Mouse (Mus musculus): ENCODE results near the gene Rps13. TPM values are rescaled to one million over a fixed set of nuclear protein-coding genes. Genes with fewer than 3 reads are reported as not detected.
A peak's percentile ranks its signal among the peaks of the same experiment; 100 is the strongest.
"Not testable (repeated sequence)": the region's sequence is repeated elsewhere in the genome, so short reads cannot be mapped to it uniquely, and the experiment has no call there.

Rps13 gene
- 3,931 and 4,423 TPM in 2 replicates for total RNA-seq (2017)

DNA sequence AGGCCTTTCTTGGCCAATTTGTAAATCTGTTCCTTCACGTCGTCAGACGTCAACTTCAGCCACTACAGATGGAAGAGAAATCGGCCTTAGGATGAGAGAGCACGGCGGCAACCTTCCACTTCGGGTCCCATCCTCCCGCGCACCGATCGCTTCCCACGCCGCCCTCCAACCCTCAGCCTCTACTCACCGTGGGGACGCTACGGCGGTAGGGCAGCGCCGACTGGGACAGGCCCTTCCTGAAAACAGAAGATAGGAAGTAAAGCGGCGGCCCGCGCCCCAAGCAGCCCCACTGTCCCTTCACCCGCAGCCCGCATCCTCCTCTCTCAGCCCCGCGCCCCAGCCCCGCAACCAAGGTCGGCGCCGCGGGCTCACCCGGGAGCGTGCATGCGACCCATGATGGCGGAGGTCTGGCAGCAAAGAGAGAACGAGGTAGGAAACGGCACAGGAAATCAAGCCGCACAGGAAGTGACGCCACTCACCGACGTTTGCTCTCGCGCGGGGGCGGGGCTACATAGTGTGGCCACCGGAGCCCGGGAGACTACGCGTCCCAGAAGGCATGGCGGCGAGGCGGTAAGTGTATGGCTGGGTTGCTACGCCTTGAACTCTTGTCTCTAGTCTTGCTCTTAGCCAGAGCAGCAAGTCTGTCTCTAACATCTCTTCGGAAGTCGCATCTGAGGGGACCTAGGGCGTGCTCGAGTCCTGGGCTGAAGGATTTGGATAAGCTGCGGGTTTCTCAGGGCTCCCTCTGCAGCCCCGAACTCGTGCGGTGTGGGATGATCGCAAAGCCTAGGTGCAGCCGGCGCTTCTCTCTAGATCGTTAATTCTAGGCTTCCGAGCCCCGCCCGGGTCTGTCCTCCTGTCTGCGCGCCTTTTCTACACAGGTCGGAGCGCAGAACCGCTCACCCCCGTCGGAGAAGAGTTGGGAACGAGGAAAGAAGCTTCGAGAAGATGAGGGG is at the start of gene Rps13:
Rps13 (minus strand) TSS at position 483 of the 956 bp plus-strand sequence.
- ATAC-seq (replicated peaks in 1 of 2; ENCODE audit: insufficient read depth in 1 of 2, low FRiP score in 2 of 2, low TSS enrichment in 1 of 2, low read depth in 1 of 2, poor library complexity in 2 of 2, severe bottlenecking in 2 of 2): peak; percentile 95

DNA sequence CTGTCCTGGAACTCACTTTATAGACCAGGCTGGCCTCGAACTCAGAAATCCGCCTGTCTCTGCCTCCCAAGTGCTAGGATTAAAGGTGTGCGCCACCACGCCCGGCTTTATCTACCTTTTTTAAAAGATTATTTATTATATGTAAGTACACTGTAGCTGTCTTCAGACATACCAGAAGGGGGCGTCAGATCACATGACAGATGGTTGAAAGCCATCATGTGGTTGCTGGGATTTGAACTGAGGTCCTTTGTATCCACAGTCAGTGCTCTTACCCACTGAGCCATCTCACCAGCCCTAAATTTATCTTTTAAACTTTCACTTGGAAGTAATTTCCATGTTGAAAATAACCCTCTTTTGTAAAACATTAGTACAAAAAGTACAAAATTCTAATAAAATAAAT is 45.2 kb upstream of the Rps13 start:
- not testable (repeated sequence) for ATAC-seq (replicated peaks in 1 of 2; ENCODE audit: insufficient read depth in 1 of 2, low FRiP score in 2 of 2, low TSS enrichment in 1 of 2, low read depth in 1 of 2, poor library complexity in 2 of 2, severe bottlenecking in 2 of 2)

DNA sequence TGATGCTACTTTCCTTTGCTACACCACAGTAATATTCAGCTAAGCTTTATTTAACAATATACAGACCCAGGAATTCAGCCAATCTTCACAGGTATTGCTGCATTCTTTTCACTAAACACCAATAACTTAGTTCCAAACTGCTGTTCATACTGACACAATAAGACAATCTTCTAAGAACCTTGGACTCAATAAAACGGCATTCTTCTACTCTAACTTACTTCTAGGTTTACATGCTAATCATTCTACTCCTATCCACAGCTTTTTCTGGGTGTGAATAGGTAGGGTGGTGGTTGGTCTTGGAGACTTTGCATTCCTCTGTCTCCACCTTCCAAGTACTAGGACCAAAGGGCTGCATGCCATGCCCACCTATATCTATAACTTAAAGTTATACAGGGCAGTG is 40.3 kb upstream of the Rps13 start:
- no peak for ATAC-seq (replicated peaks in 1 of 2; ENCODE audit: insufficient read depth in 1 of 2, low FRiP score in 2 of 2, low TSS enrichment in 1 of 2, low read depth in 1 of 2, poor library complexity in 2 of 2, severe bottlenecking in 2 of 2)

DNA sequence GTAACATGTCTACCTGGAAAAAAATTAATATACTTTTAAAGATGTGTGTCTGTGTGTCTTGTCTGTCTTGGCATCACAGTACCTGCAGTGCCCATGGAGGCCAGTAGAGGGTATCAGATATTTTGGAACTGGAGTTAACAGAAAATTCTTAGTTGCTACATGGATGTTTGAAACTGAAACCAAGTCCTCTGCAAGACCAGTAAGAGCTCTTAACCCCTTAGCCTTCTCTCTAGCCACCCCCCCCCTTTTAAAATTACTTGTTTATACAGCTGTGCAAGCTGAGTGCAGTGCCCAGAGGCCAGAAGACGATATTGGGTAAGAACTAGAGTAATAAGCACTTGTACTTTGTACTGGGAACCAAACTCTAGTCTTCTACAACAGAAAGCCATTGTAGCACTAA is 2.2 kb upstream of the Rps13 start:
- peak; percentile 50 to 54 for ATAC-seq (replicated peaks in 1 of 2; ENCODE audit: insufficient read depth in 1 of 2, low FRiP score in 2 of 2, low TSS enrichment in 1 of 2, low read depth in 1 of 2, poor library complexity in 2 of 2, severe bottlenecking in 2 of 2)

DNA sequence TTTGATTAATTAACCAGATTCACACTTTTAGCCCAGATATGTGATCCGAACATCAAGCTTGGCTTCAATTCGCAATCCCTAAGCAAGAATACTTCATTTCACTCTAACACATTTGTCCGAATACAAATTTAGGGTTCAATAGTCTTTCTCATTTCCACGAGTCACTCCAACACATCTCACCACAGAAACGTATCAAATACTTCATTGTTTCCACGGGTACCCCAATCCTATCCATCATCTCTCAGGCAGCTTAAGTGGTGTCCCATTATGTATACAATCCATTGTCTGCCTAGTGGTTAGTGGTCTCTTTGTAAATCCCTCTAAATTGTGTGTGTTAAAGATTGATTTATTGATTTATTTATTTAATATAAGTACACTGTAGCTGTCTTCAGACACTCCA is 1.1 kb upstream of the Rps13 start:
- no peak for ATAC-seq (replicated peaks in 1 of 2; ENCODE audit: insufficient read depth in 1 of 2, low FRiP score in 2 of 2, low TSS enrichment in 1 of 2, low read depth in 1 of 2, poor library complexity in 2 of 2, severe bottlenecking in 2 of 2)

DNA sequence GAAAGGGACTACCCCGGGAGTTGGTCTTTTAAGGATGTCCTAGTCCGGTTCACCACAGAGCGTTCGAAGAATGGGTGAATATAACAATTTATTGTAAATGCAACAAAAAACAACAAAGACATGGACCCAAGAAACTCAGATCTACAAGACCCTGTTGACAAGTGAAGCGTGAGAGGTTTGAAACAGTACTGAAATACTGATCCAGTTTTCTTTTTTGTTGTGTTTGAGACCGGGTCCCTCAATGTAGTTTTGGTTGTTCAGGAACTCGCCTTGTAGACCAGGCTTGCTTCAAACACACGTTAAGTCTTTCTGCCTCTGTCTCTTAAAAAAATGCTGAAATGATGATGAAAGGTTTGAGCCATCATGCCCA is 659 bp upstream of the Rps13 start:
- ATAC-seq (replicated peaks in 1 of 2; ENCODE audit: insufficient read depth in 1 of 2, low FRiP score in 2 of 2, low TSS enrichment in 1 of 2, low read depth in 1 of 2, poor library complexity in 2 of 2, severe bottlenecking in 2 of 2): no peak

DNA sequence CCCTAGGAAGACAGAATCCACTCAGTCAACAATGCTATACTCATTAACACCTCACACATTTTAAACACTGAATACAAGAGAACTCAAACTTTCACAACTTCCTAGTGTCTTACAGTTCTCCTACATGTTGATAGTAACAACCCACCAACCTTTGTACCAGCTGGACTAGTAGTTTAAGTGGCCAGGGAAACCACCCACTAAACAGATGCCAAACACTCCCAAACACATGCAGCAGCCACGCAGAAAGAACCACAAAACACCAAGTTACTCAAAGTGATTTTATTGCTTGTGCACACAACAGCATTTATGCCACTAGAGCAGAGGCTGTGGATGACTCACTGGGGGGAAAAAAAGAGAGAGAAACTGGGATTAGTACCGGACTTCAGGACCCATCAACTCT is 2.7 kb downstream of the Rps13 start:
- ATAC-seq (replicated peaks in 1 of 2; ENCODE audit: insufficient read depth in 1 of 2, low FRiP score in 2 of 2, low TSS enrichment in 1 of 2, low read depth in 1 of 2, poor library complexity in 2 of 2, severe bottlenecking in 2 of 2): no peak

DNA sequence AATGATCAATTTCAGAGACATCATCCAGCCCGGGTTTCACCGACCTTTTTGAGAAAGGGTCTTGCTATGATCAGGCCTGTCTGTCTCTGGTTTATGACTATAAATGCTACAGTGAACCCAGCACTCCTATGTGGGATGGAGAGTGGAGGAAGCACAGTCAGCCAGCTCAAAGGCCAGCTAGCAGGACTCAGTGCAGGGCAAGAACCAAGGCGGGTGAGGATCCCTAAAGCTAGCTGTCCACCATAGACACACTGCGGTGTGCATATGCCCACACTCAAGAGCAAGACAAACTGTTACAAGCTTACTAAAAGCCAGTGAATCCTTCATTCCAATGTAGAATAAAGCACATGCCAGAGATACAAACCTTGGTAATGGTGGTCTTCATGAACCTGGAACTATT is 4.1 kb downstream of the Rps13 start:
- ATAC-seq (replicated peaks in 1 of 2; ENCODE audit: insufficient read depth in 1 of 2, low FRiP score in 2 of 2, low TSS enrichment in 1 of 2, low read depth in 1 of 2, poor library complexity in 2 of 2, severe bottlenecking in 2 of 2): no peak

DNA sequence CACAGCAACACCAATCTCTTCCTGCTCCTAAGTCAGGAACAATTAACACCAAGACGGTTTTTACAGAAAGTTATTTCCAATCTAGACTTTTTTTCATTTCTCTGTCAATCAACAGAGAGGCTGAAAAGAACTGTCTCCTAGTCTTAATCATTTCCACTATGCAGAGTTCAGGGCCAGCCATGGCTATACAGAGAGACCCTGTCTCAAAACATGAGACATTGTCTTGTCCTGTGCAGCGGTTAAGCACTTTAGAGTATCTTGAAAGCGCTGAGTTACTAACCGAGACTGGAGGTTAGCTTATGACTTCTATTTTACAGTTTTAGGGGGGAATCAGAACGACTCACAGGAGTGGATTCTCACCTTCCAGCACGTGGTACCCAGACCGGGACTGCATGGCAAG is 5.2 kb downstream of the Rps13 start:
- ATAC-seq (replicated peaks in 1 of 2; ENCODE audit: insufficient read depth in 1 of 2, low FRiP score in 2 of 2, low TSS enrichment in 1 of 2, low read depth in 1 of 2, poor library complexity in 2 of 2, severe bottlenecking in 2 of 2): no peak

DNA sequence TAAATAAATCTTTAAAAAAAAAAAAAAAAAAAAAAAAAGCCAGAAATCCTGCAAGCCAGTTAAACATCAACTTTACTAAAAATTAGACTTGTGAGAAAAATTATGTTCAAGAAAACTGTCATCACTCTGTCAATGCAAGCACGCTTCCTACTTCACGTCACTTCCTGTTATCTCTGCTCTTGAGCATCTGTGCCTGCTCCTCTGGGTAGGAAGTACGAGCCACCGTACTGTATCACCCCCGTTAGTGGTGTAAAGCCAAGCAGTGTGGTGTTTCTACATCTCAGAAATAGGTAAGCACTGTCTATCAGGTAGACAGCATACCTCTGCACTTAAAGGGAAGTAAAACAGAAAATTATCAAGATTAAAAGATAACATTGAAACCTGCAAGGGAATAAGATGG is 6.1 kb downstream of the Rps13 start:
- no peak for ATAC-seq (replicated peaks in 1 of 2; ENCODE audit: insufficient read depth in 1 of 2, low FRiP score in 2 of 2, low TSS enrichment in 1 of 2, low read depth in 1 of 2, poor library complexity in 2 of 2, severe bottlenecking in 2 of 2)

DNA sequence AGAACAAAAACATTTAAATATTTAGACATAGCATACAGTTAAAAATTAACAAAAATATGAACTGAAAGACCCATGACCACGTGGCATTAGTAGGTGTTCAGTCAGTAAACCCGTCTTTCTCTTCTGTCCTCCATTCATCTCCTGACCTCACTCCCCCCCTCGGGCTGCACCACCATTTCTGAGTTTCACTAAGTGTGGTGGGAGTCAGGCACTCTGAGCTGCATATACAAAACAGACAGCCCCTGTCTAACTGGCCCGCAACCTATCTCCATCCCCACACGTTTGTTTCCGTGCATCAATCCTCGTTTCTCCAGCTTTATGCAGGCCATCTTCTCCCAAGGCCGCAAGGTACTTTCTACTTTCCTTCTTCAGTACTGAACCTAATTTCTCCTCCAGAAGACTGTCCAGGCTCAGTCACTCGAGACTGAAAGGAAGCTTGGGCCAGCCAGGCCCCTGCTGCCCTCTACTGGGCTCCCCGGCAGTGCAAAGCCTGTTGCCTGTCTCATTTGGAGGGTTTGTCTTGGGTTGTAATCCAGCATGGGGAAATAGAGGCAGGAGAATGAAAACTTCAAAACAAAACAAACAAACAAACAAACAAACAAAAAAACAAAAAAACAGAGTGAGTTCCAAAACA is 10.5 kb downstream of the Rps13 start:
- peak; percentile 80 to 92 for ATAC-seq (replicated peaks in 1 of 2; ENCODE audit: insufficient read depth in 1 of 2, low FRiP score in 2 of 2, low TSS enrichment in 1 of 2, low read depth in 1 of 2, poor library complexity in 2 of 2, severe bottlenecking in 2 of 2)

DNA sequence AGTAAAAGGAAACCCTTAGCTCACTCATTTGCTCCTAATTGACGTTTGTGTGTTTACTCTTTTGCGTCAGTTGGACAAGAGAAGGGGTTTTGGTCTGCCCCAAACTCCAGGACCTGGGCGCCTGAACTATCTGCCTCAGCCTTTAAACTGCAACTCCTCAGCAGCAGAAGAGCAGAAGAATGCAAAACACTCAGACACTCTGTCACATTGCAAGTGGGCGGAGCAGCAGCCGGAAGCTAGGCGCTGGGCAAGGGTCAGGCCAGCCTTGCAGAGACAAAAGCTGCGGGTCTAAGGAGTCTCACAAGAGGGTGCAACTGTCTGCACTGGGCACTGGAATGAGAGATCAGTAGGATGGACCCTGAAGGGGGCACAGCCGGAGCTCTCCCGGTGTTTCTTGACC is 24.5 kb downstream of the Rps13 start:
- peak in 1 of 2 experiments; percentile 12; a peak in 1 of 4 replicates for ATAC-seq (replicated peaks in 1 of 2; ENCODE audit: insufficient read depth in 1 of 2, low FRiP score in 2 of 2, low TSS enrichment in 1 of 2, low read depth in 1 of 2, poor library complexity in 2 of 2, severe bottlenecking in 2 of 2)

DNA sequence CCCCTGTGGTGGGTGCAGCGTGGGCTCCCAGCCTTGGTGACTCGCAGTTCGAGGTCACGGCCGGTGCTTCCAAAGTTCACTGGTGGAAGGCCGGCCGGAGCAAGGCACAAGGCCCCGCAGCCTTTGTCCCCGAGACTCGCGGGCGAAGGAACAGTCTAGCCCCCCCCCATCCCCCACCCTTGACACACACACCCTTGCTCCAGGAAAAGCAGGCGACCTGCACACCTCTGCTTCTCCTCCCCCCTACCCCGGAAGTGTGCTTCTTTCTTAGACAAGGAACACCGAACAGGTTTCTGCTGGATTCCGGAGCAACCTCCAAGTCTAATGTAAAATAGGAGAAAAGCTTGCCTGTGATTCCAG is 25.4 kb downstream of the Rps13 start:
- no peak for ATAC-seq (replicated peaks in 1 of 2; ENCODE audit: insufficient read depth in 1 of 2, low FRiP score in 2 of 2, low TSS enrichment in 1 of 2, low read depth in 1 of 2, poor library complexity in 2 of 2, severe bottlenecking in 2 of 2)

DNA sequence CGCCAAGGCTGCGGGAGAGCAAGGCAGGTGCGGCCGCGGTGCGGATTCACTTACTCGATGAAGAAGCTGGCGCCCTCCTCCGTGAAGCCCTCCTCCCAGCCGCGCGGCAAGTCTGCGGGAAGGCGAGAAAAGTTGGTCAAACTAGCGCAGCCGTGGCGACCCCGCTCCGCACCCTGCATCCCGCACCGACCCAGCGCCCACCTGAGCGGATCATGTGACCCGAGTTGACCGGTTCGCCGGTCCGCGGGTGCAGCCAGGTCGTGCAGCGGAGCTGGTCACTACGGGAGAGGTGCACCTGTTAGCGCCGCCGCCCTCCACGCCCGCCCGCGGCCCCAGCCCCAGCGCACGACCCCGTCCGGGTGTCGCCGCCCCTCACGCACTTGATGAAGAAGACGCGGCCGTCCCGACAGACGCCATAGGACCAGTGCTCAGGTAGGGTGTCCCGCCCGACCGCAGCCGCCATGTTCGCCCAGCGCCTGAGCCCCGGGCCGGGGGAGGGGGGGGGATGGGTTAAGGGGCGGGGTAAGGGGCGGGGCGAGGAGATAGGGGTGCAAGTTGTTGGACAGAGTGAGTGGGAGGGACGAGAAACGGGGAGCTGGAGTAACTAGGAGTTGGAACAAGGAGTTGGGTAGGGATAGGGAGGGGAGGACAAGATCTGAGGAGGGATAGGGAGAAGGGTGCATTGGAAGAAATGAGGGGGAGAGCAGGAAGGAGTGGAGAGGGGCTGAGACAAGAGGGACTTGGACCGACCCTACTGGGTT is 25.9 kb downstream of the Rps13 start, which contains the start of gene Plekha7:
Plekha7 (minus strand) TSS at position 506 of the 761 bp plus-strand sequence.
- ATAC-seq (replicated peaks in 1 of 2; ENCODE audit: insufficient read depth in 1 of 2, low FRiP score in 2 of 2, low TSS enrichment in 1 of 2, low read depth in 1 of 2, poor library complexity in 2 of 2, severe bottlenecking in 2 of 2): peak; percentile 25 to 35; a peak in 3 of 4 replicates

DNA sequence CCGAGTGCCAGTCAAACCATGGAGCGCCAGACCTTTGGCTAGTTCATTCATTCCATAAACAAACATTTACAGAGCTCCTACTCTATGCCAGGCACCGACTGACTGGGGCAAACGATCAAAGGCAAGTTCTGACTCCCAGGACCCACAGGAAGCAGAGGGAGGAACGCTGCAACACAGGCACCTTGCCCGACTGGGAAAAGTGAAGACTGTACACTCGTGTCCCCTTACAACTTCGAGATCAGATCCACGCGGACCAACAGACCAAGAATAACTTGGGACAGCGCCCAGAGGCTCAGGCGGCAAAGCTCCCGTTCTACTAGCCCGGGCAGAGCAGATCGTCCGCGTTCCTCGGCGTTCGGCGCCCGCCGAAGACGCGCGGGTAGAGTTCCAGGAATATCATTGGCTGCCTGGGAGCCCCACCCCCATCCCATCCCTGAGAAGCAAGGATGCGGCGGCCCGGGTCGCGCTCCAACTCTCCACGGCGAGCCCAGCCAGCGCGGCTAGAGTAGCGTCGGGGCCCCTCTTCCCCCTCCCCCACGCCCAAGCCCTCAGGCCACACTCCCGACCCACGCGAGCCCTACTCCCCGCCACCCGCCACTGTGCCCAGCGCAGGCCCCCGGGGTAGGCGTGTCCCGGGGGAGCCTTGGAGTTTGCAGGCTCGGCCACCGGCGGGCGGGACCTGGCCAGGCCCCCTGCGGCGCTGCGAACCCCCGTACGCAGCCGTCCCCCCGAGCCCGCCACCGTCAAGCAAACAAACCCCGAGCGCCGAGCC is 26.7 kb downstream of the Rps13 start:
- peak in 1 of 2 experiments; percentile 29; a peak in 2 of 4 replicates for ATAC-seq (replicated peaks in 1 of 2; ENCODE audit: insufficient read depth in 1 of 2, low FRiP score in 2 of 2, low TSS enrichment in 1 of 2, low read depth in 1 of 2, poor library complexity in 2 of 2, severe bottlenecking in 2 of 2)

DNA sequence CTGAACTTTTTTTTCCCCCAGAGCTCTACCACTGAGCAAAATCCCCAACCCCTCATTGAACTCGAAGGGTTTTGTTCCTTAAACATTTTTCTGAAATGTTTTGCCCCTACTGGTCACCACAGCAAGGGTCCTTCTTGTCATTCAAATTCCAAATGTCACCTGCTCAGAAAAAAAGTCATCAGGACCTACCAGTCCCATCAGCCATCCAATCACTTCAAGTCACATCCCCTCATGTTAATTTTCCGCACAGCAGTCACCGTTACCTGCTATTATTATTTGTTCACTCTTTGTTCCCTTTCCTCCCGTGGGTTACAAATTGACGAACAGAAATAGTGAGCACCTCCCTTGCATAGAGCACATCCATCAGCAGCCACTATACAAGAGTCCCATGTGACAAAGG is 27.4 kb downstream of the Rps13 start:
- 0 out of 4 replicates have a peak, but pooled peaks of 1 of the 2 experiments have one; percentile 37 for ATAC-seq (replicated peaks in 1 of 2; ENCODE audit: insufficient read depth in 1 of 2, low FRiP score in 2 of 2, low TSS enrichment in 1 of 2, low read depth in 1 of 2, poor library complexity in 2 of 2, severe bottlenecking in 2 of 2)

DNA sequence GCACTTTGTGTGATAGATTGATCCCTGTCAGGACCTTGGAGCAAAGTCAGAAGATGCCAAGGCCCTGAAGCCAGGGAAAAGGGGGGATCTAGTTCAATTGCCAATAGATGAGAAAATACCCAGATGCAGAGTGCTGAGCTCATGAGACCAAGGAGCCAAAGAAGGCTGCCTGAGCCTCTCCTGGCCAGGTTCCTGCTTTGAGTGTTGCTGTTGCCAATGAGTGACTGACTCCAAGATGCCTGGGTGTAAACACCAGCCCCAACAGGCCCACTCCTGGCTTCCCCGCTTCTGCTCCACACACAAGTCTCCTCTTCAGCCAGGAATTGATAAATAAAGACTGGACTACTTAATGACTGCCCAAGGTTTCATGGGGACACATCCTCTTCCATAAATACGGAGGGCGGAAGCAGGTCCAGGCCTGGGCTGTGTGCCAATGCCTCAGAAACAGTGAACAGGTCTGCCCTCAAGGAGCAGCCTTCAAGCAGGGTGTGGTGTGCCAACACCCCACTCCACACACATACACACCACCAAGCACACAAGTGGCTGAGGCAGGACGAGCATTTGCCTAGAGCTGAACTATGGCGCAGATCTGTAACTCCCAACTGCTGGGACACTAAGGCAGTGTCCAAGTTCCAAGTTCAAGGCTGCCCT is 32.2 kb downstream of the Rps13 start:
- no peak for ATAC-seq (replicated peaks in 1 of 2; ENCODE audit: insufficient read depth in 1 of 2, low FRiP score in 2 of 2, low TSS enrichment in 1 of 2, low read depth in 1 of 2, poor library complexity in 2 of 2, severe bottlenecking in 2 of 2)

Measured in hematopoietic stem cell, adult 5-6 weeks (primary cell).